Mouse (Mus musculus): Measurements from ENCODE around the gene Cnih1. TPM values are rescaled to one million over a fixed set of nuclear protein-coding genes. Genes with fewer than 3 reads are reported as not detected.

Gene Cnih1
- total RNA-seq (2014; fragmentation: Nextera tagmentation) (51.9 and 61.7 TPM in 2 replicates), total RNA-seq (2017) (55.0 and 62.0 TPM in 2 replicates), polyA plus RNA-seq (2012) (177 and 216 TPM in 2 replicates)

GRCm38 (mm10) chr14:46787787-46788504, at the start of gene Cnih1:
Cnih1 (minus strand) TSS chr14:46788411.
- no peaks in the 10 kb centered on the region for H3K27me3 ChIP-seq (ENCODE audit: insufficient read depth, low read length)
- TF ChIP-seq TAL1 (conservative IDR thresholded peaks at IDR 0.05; ENCODE audit: low read depth, low read length) (no peak), CTCF (IDR thresholded peaks at IDR 0.05; ENCODE audit: low read depth, low read length) (peak; percentile 23; the same call in 1 of the 2 replicates)
- peaks cover 2% of the 10 kb centered on the region; the same call in 1 of the 2 replicates for H3K9me3 ChIP-seq (replicated peaks)
- DNase-seq (ENCODE audit: low spot score) (peak; percentile 95), ATAC-seq (ENCODE audit: extremely low read depth, insufficient number of reproducible peaks, low FRiP score, poor library complexity, severe bottlenecking) (peak; percentile 73)
- H3K4me3 ChIP-seq (ENCODE audit: low read depth, low read length) = peak within 1 kb of the TSS; percentile 94
- H3K36me3 ChIP-seq (replicated peaks) = peaks cover 27% of the 10 kb centered on the region
- H3K4me1 ChIP-seq (ENCODE audit: insufficient read depth, low read depth, low read length) = peaks cover 40% of the 10 kb centered on the region

DNA sequence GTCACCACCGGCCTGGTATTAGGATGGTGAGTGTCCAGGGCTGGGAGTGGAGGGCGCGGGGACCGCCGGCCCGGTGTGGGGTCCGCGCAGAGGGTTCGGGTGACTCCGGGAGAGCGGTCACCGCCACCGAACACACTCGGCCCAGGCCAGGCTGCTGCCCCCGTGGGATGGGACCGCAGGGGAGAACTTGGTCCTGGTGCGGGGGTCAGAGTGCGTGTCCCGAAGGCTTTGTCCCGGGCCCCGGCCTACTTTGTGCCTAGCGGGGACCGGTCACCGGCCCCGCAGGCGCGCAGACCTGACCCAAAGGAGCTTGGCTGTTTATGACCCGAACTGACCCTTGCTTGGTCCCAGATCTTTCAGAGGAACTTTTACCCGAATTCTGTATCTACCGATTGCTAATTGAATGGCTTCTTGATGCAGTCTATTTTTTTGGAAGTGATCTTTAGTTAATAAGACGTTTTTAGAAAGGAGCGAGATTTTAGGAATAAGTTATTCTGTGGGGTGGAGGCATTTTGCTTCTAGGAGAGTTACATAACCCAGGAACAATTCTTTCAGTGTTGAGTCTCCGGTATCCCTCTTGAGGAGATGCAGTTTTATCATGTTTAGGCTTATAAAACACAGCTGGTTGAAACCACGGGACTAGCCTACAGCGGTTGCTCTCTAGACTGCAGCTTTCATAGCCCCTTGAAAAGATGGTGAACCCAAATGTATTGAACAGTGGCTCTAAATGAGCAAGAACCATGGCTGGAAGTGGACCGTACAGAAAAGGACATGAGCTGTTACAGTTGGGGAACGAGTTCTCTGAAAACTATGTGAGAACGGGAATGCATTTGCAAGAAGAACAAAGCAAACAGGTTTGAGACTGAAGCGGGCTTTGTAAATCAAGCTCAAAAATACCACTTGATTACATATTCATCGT, 44.4 kb upstream of the Cnih1 start:
- H3K36me3 ChIP-seq (replicated peaks) = peaks cover 19% of the 10 kb centered on the region
- DNase-seq (ENCODE audit: low spot score) = peak; percentile 16
- no peak for TF ChIP-seq POLR2AphosphoS5 (IDR thresholded peaks at IDR 0.05; ENCODE audit: insufficient replicate concordance, low read depth, low read length)
- no peak for TF ChIP-seq TAL1 (conservative IDR thresholded peaks at IDR 0.05; ENCODE audit: low read depth, low read length)
- TF ChIP-seq CTCF (IDR thresholded peaks at IDR 0.05; ENCODE audit: low read depth, low read length) = no peak
- no peak for TF ChIP-seq GATA1 (IDR thresholded peaks at IDR 0.05; ENCODE audit: borderline replicate concordance, low read length)
- TF ChIP-seq GATA2 (IDR thresholded peaks at IDR 0.05; ENCODE audit: borderline replicate concordance, low read depth, low read length) = no peak
- ATAC-seq (ENCODE audit: extremely low read depth, insufficient number of reproducible peaks, low FRiP score, poor library complexity, severe bottlenecking) = no peak
- no peaks in the 10 kb centered on the region for H3K27me3 ChIP-seq (ENCODE audit: insufficient read depth, low read length)
- peaks cover 28% of the 10 kb centered on the region for H3K4me1 ChIP-seq (ENCODE audit: insufficient read depth, low read depth, low read length)
- no peaks in the 10 kb centered on the region for H3K9me3 ChIP-seq (replicated peaks)
- peak overlapping the region; percentile 89 for H3K4me3 ChIP-seq (ENCODE audit: low read depth, low read length)

DNA sequence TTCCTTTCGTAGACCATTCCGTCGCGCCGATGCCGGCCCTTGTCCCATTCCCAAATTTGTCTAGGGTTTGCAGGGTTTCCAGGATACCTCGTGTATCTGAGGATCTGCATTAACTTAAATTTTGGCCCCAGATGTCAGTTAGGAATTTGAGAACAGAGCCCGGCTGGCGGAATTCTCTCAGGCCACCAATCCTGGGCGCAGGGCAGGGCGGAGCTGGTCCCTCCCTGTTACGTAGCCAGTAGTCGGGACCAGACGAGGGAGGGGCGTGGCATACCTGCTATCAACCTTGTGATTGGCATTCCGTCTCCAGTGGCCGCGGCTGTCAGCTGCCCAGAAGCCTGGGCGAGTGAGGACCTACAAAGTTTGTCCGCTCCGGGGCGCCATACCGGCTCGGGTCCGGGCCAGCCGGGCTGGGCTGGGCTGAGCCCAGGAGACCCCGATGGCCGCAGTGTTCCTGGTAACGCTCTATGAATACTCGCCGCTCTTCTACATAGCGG, 43.7 kb upstream of the Cnih1 start, which contains the start of gene Cgrrf1:
Gene Cgrrf1, plus strand, starts transcription at position 289 of the 497 bp plus-strand sequence.
- H3K4me1 ChIP-seq (ENCODE audit: insufficient read depth, low read depth, low read length) = peaks cover 28% of the 10 kb centered on the region
- peak; percentile 96 for DNase-seq (ENCODE audit: low spot score)
- no peaks in the 10 kb centered on the region for H3K9me3 ChIP-seq (replicated peaks)
- H3K36me3 ChIP-seq (replicated peaks) = peaks cover 18% of the 10 kb centered on the region
- no peaks in the 10 kb centered on the region for H3K27me3 ChIP-seq (ENCODE audit: insufficient read depth, low read length)
- peak within 1 kb of the TSS; percentile 89 for H3K4me3 ChIP-seq (ENCODE audit: low read depth, low read length)
- TF ChIP-seq CTCF (IDR thresholded peaks at IDR 0.05; ENCODE audit: low read depth, low read length) (no peak), TAL1 (conservative IDR thresholded peaks at IDR 0.05; ENCODE audit: low read depth, low read length) (no peak), GATA2 (IDR thresholded peaks at IDR 0.05; ENCODE audit: borderline replicate concordance, low read depth, low read length) (no peak), POLR2AphosphoS5 (IDR thresholded peaks at IDR 0.05; ENCODE audit: insufficient replicate concordance, low read depth, low read length) (no peak), GATA1 (IDR thresholded peaks at IDR 0.05; ENCODE audit: borderline replicate concordance, low read length) (no peak)
- peak; percentile 99 for ATAC-seq (ENCODE audit: extremely low read depth, insufficient number of reproducible peaks, low FRiP score, poor library complexity, severe bottlenecking)

- TF ChIP-seq POLR2AphosphoS5 (IDR thresholded peaks at IDR 0.05; ENCODE audit: insufficient replicate concordance, low read depth, low read length) (no peak), CTCF (IDR thresholded peaks at IDR 0.05; ENCODE audit: low read depth, low read length) (no peak), GATA2 (IDR thresholded peaks at IDR 0.05; ENCODE audit: borderline replicate concordance, low read depth, low read length) (no peak), TAL1 (conservative IDR thresholded peaks at IDR 0.05; ENCODE audit: low read depth, low read length) (no peak), GATA1 (IDR thresholded peaks at IDR 0.05; ENCODE audit: borderline replicate concordance, low read length) (no peak)
- H3K27me3 ChIP-seq (ENCODE audit: insufficient read depth, low read length) = no peaks in the 10 kb centered on the region
- ATAC-seq (ENCODE audit: extremely low read depth, insufficient number of reproducible peaks, low FRiP score, poor library complexity, severe bottlenecking) (no peak), DNase-seq (ENCODE audit: low spot score) (no peak)
- peak overlapping the region; percentile 89 for H3K4me3 ChIP-seq (ENCODE audit: low read depth, low read length)
- peaks cover 18% of the 10 kb centered on the region for H3K36me3 ChIP-seq (replicated peaks)
- H3K4me1 ChIP-seq (ENCODE audit: insufficient read depth, low read depth, low read length) = peaks cover 28% of the 10 kb centered on the region
- no peaks in the 10 kb centered on the region for H3K9me3 ChIP-seq (replicated peaks)
Measured at GRCm38 (mm10) chr14:46831295-46831694, 43.1 kb upstream of the Cnih1 start.

DNA sequence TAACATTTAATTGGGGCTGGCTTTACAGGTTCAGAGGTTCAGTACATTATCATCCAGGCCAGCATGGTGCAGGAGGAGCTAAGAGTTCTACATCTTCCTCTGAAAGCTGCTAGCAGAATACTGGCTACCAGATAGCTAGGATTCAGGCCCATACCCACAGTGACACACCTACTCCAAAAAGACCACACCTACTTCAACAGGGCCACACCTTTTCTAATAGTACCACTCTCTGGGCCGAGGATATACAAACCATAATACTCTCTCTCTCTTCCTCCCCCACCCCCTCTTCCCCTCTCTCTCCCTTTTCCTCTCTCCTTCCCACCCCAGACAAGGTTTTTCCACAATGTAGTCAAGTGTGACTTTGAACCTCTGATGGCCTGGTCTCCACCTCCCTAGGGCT, 39.2 kb upstream of the Cnih1 start:
- peaks cover 10% of the 10 kb centered on the region for H3K4me1 ChIP-seq (ENCODE audit: insufficient read depth, low read depth, low read length)
- peaks cover 12% of the 10 kb centered on the region for H3K36me3 ChIP-seq (replicated peaks)
- H3K27me3 ChIP-seq (ENCODE audit: insufficient read depth, low read length) = no peaks in the 10 kb centered on the region
- no peak overlapping the region for H3K4me3 ChIP-seq (ENCODE audit: low read depth, low read length)
- no peak for TF ChIP-seq GATA2 (IDR thresholded peaks at IDR 0.05; ENCODE audit: borderline replicate concordance, low read depth, low read length)
- ATAC-seq (ENCODE audit: extremely low read depth, insufficient number of reproducible peaks, low FRiP score, poor library complexity, severe bottlenecking) = no peak
- no peaks in the 10 kb centered on the region for H3K9me3 ChIP-seq (replicated peaks)
- no peak for DNase-seq (ENCODE audit: low spot score)

GRCm38 (mm10) chr14:46823996-46824395, 35.8 kb upstream of the Cnih1 start:
- no peaks in the 10 kb centered on the region for H3K27me3 ChIP-seq (ENCODE audit: insufficient read depth, low read length)
- DNase-seq (ENCODE audit: low spot score) (no peak), ATAC-seq (ENCODE audit: extremely low read depth, insufficient number of reproducible peaks, low FRiP score, poor library complexity, severe bottlenecking) (no peak)
- peaks cover 21% of the 10 kb centered on the region for H3K4me1 ChIP-seq (ENCODE audit: insufficient read depth, low read depth, low read length)
- H3K9me3 ChIP-seq (replicated peaks) = no peaks in the 10 kb centered on the region
- TF ChIP-seq GATA2 (IDR thresholded peaks at IDR 0.05; ENCODE audit: borderline replicate concordance, low read depth, low read length) (no peak), POLR2AphosphoS5 (IDR thresholded peaks at IDR 0.05; ENCODE audit: insufficient replicate concordance, low read depth, low read length) (no peak), CTCF (IDR thresholded peaks at IDR 0.05; ENCODE audit: low read depth, low read length) (no peak), TAL1 (conservative IDR thresholded peaks at IDR 0.05; ENCODE audit: low read depth, low read length) (no peak), GATA1 (IDR thresholded peaks at IDR 0.05; ENCODE audit: borderline replicate concordance, low read length) (no peak)
- H3K4me3 ChIP-seq (ENCODE audit: low read depth, low read length) = no peak overlapping the region
- peaks cover 8% of the 10 kb centered on the region for H3K36me3 ChIP-seq (replicated peaks)

All from G1E (cell line).